Mouse (Mus musculus): ENCODE results near the gene Gm10053.

Gene Gm10053

DNA sequence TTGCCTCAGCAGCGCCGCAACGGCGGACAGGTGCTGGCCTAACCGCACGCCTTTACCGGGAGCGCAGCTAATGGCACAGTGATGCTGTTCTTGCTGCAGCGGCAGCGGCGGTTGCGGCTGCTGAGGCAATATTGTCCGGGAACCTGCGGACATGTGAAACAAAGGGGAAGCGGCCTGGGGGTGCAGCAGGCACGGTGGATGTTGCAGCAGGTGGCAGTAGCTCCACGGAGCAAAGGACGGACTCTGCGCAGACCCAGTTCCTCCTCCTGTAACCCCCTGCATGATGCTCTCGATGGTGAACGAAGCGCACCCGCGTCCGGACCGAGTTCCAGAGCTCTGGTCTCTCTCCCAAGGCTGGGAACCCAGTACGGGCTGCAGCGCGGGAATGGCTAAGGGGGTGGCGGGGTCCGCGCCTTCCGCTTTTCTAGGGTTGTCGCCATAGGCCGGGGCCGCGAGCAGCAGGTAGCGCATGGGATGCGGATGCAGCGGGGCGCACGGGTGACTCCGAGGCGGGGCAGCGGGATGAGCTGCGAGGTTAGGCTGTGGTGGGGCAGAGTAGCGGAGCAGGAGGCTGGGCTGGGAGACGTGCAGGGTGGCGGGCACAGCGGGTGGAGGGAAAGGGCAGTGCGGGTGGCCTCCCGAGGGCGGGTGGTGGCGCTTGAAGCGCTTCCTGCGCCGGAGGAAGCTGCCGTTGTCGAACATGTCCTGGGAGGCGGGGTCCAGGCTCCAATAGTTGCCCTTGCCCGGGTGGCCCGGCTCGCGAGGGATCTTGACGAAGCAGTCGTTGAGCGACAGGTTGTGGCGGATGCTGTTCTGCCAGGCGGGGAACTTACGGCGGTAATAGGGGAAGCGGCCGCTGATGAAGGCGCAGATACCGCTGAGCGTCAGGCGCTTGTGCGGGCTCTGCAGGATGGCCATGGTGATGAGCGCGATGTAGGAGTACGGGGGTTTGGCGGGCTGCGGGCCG lies 24.4 kb downstream of the Gm10053 start:
- no peak for DNase-seq

DNA sequence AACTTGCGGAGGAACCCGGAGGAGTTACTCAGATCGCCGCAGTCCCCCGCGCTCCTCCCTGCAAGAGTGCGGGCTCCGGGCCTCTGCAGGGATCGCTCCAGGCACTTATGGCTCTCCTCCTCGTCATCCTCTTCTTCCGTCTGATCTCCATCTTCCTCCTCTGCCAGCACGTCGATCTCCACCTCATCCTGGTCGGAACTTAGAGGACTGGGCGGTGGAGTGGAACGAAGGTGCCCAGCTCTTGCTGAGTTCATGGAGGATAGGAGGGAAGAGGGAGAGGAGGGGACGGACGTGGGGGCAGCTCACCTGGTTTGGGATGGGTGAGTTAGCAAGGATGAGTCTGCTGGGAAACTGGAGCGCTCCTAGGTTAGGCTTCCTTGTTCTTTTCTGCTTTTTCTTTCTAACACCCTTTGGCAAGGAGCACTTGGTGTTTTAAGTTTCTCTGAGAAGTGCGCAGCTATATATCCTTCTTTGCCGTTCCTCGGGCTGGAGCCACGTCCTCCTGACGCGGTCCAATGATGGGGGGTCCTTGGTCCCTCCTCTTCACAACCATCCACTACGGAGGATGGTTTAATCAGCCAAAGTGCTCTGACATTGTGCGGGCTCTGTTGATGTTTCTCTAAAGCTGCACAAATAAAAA lies 25.2 kb downstream of the Gm10053 start, which contains the start of gene Foxd4:
Gene Foxd4, minus strand, starts transcription at position 617 of the 640 bp plus-strand sequence.
- DNase-seq, result no peak

DNA sequence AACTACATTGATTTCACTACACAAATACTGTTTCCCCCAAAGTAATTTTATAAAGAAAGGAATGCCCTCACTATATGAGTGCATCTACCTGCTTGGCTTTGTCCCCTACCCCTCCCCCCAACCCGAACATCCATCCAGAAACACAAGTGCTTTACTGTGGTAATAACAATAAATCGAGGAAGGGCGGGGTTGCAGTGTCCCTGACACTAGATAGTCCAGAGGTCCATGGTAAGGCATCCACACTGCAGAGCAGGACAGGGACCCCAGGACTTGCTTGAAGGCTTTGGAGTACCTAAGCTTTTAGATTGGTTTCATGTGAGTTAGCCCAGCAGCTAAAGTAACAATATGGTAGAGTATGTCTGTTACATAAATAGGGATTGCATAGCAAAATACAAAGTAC lies 26.2 kb downstream of the Gm10053 start:
- no peak for DNase-seq

DNA sequence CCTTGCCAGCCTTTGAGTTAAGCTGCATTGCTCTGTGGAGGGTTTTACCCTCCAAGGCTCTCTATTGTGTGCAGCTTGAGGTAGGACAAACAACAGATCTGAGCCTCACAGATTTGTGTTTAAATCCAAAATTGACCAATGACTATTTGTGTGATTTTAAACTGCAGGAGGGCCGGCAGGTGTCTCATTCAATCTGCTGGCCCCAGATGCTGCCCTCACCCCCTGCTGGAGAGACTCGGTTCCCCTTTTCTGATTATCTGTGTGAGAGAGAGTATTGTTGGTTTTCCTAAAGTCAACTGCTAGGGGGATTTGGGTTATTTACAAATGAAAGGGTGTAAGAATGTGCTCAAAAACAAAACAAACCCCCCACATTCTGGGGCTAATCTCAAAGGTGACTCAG lies 26.8 kb downstream of the Gm10053 start:
- no peak for DNase-seq

DNA sequence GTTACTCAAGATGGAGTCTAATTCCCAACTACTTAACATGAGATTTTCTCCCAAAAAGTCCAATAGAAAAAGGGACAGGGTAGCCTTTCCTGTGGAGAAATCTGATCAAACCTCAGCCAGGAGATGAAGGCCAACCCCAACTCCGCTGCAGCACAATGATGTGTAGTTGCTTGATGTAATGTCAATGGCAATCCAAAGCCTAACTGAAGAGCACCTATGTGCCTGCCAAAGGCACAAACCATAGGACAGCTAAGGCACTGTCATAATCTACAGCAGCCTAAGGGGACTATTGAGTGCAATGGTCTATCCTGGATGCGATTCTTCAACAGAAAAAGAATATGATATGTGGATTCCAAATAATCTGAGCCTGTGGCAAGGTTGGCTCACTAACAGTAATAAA lies 27.3 kb downstream of the Gm10053 start:
- no peak for DNase-seq

DNA sequence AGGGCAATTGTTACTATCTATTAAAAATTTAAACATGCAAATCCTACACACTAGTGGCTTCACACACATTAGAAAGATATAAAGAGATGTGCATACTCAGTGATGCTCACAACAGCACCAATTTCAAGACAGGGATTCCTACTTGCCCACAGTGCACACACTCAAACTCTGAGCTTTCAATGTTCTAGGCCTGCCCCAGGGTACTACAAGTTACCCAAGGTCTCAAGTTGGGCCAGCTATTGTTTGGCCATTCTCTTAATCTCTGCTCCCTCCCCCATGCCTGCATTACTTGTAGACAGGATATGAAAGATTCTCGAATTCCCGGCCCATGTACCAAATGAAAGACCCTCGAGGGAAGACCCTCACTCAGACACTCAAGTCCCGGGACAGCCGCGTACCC lies 32.2 kb downstream of the Gm10053 start:
- no peak for DNase-seq

DNA sequence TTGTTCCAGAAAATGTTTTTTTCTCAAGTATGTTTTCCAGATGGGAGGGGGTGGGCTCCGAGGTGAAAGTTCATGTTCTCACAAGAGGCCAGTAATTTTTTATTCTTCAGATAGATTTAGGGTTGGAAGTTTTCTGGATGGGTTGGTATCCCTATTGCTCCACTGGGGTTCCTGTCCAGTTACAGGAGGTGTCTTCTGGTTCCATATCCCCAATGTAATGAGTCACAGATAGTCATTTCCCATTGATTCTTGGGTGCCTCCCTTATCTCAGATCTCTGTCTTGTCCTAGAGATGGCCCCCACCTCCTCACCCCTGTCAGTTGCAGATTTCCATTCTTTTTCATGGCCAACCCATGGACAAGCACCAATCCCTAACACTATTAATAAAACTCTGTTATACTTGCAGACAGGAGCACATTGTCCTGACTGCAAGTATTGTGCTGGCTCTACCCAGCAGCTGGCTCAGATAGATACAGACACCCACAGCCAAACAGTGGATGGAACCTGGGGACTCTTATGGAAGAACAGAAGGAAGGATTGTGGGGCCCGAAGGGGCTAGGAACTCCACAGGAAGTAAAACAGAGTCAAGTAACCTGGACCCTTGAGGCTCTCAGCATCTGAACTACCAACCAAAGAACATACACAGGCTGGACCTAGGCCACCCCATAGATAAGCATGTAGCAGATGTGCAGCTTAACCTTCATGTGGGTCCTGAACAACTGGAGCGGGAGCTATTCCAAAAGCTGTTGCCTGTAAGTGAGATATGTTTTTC lies 33.1 kb downstream of the Gm10053 start:
- no peak for DNase-seq

DNA sequence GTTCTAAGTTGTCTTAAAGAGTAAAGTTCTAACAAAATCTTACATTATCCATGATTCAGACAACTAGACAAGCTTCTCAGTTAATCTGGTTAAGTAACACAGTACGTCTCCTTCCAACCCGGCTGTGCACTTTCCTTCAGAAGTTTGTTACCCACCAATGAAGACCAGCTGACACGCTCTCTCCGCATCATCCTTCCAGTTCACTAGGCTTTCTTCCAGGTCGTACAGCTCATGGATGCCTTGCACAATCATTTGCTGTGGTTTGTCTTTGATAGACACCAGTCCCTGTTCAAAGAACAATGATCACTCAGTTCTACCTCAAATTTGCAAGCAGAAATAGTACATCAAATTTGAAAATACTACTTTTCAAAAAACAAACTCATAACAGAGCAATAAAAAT lies 45.4 kb downstream of the Gm10053 start:
- no peak for DNase-seq
